Comparison of ENCODE assay signal across 11 mouse cellular contexts in the genomic region with DNA sequence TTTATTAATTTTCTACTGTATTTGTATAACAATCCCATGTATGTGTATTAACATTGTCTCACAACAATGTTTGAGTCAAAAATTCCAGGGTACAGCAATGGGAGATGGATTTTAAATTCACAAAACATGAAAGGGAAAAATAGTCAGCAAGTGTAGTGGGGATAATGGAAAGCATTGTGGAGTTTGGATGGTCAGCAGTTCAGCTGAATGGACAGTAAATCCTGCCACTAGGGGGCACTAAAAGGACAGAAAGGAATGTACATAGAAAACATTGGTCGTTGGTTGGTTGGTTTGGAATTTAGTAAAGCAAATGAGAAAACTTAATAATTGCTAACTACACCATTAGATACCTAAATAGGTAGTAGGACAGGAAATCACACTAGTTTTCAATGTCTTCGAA.
DNase-seq lines count a peak whose midpoint lies in the region; ATAC-seq lines count a peak whose summit lies in the region.
"Had no signal": no experiment of that assay in that cellular context is flagged by ENCODE, and none has a peak within 500 bp of the region (broad histone marks: within the 10 kb centered on the region; RNA-seq: fewer than 3 reads in every experiment).

No protein-coding gene starts in this region.

- H3K27me3 ChIP-seq in kidney, embryonic 15.5 days, result no peaks in the 10 kb centered on the region
- H3K27me3 ChIP-seq: embryonic facial prominence, embryonic 15.5 days; limb, embryonic 13.5 days; stomach, embryonic 15.5 days had no signal

- no peaks in the 10 kb centered on the region for H3K4me1 ChIP-seq in kidney, embryonic 15.5 days
- H3K4me1 ChIP-seq: embryonic facial prominence, embryonic 15.5 days; limb, embryonic 13.5 days; stomach, embryonic 15.5 days had no signal

- H3K9me3 ChIP-seq in kidney, embryonic 15.5 days (replicated peaks), result no peaks in the 10 kb centered on the region
- H3K9me3 ChIP-seq: embryonic facial prominence, embryonic 15.5 days; limb, embryonic 13.5 days; stomach, embryonic 15.5 days had no signal

- H3K4me3 ChIP-seq in kidney, embryonic 15.5 days (replicated peaks), result no peak overlapping the region
- H3K4me3 ChIP-seq: embryonic facial prominence, embryonic 15.5 days; limb, embryonic 13.5 days; stomach, embryonic 15.5 days had no signal

- DNase-seq in kidney, postnatal 14 days, result peak; percentile 49
- peak; percentile 63 for DNase-seq in ZHBTc4 (ENCODE audit: low read depth, low spot score)
- peak; percentile 3 to 50 for DNase-seq in cerebellum, postnatal 25 days
- peak; percentile 63 for DNase-seq in layer of hippocampus, adult 11-12 months (ENCODE audit: low spot score)
- DNase-seq in mesoderm, embryonic 11.5 days (ENCODE audit: low read depth, low spot score), result peak; percentile 69
- DNase-seq in MN1 (ENCODE audit: low spot score), result no peak
- no peak for DNase-seq in T-cell, adult 2 months (ENCODE audit: low spot score)

- no peaks in the 10 kb centered on the region for H3K36me3 ChIP-seq in kidney, embryonic 15.5 days
- H3K36me3 ChIP-seq: embryonic facial prominence, embryonic 15.5 days; limb, embryonic 13.5 days; stomach, embryonic 15.5 days had no signal

- 24% methylated on average over 2 of the region's 2 CpGs for WGBS in kidney, embryonic 15.5 days

- H3K9ac ChIP-seq in kidney, embryonic 15.5 days, result no peak overlapping the region
- H3K9ac ChIP-seq: embryonic facial prominence, embryonic 15.5 days; limb, embryonic 13.5 days; stomach, embryonic 15.5 days had no signal

- no peak overlapping the region for H3K4me2 ChIP-seq in kidney, embryonic 15.5 days
- H3K4me2 ChIP-seq: embryonic facial prominence, embryonic 15.5 days; limb, embryonic 13.5 days; stomach, embryonic 15.5 days had no signal

- ATAC-seq in kidney, embryonic 15.5 days (replicated peaks; ENCODE audit: low FRiP score), result no peak

- no peak overlapping the region for H3K27ac ChIP-seq in kidney, embryonic 15.5 days
- H3K27ac ChIP-seq: embryonic facial prominence, embryonic 15.5 days; limb, embryonic 13.5 days; stomach, embryonic 15.5 days had no signal

Comparison
In these comparisons a context has a peak if more than half of its experiments do, and no peak if none do; other contexts are left out.
1. DNase-seq: peak in kidney, postnatal 14 days (single experiment), ZHBTc4 (single experiment), cerebellum, postnatal 25 days (2 of 2), layer of hippocampus, adult 11-12 months (single experiment) and mesoderm, embryonic 11.5 days (single experiment); none in MN1 (single experiment) and T-cell, adult 2 months (single experiment).